Mouse (Mus musculus): ENCODE measurements around the gene Atp1a2.

GRCm38 (mm10) chr1:172243547-172244205 lies 54.2 kb downstream of the Atp1a2 start:
- TF ChIP-seq POLR2A (IDR thresholded peaks at IDR 0.05; ENCODE audit: borderline replicate concordance, extremely low read depth, insufficient read depth, insufficient read length, poor library complexity, severe bottlenecking) (no peak), CTCF (IDR thresholded peaks at IDR 0.05; ENCODE audit: borderline replicate concordance, extremely low read depth, insufficient read depth, insufficient read length) (peak; percentile 19; the same call in 1 of the 2 replicates)

All from brain, embryonic 14.5 days (tissue).